Mouse (Mus musculus) kidney, postnatal 10 days (tissue): ENCODE results near the gene Alg9.

ENCODE experiments used
- DNase-seq: peaks from one replicate; pipeline ENCODE4 v3.0.0; 2021; ENCODE audit warnings: mixed read lengths

Gene Alg9

DNA sequence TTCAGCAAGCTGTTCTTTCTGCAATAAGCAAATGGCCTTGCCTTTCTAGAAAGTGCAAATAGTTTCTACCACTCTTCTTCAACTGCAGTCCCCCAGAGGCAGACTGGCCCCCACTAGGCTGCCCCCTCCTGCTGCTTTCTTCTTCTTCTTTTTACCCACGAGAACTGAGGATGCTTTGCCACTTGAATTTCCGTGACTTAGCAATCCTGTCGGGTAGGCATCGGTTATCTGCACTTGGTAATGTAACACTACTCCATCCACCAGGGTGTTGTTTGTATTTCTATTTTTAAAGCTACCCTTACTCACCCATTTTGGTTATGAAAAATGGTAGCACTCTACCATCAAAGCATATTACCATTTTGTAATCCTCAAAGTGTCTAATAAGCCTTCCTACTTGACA is 115.1 kb downstream of the Alg9 start:
- DNase-seq, result no peak

GRCm38 (mm10) chr9:50890494-50891090 is 115.8 kb downstream of the Alg9 start:
- no peak for DNase-seq
